Mouse (Mus musculus) small intestine, adult 2 months (tissue): ENCODE results near the gene Nhlrc2.

Source experiments
- CTCF ChIP-seq: fragments of 200-500 bp; IDR thresholded peaks from 2 replicates; pipeline ENCODE4 v1.5.1; 2012; ENCODE audit warnings: low read depth, mild to moderate bottlenecking, control low read depth, inconsistent platforms, low read length, moderate library complexity, mixed read lengths; ENCODE audit not compliant: insufficient replicate concordance, insufficient read length; ENCODE audit errors: extremely low read depth
- POLR2A ChIP-seq: fragments of 200-500 bp; IDR thresholded peaks from 2 replicates; pipeline ENCODE4 v1.6.1; 2012; ENCODE audit warnings: low read depth, mild to moderate bottlenecking, control low read depth, inconsistent platforms, low read length, moderate library complexity

DNA sequence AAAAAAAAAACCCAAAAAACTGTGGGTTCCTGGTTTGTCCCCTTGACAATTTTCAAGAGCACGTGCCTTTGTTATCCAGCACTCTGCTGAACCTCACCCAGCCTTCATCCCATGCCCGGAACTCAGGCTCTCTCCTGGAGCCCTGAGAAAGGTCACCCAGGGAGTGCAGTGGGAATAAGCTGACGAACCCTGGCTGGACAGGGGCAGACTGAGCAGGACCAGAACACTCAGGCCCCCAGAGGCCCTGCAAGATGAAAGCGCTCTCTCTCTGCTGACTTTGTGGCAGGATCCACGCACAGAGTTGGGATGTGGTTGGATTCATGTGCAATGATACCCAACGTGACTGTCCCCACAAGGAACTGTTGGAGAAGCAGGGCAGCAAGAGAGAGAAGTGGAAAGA lies 81.6 kb downstream of the Nhlrc2 start:
- TF ChIP-seq CTCF (no peak), POLR2A (no peak)
